Mouse (Mus musculus) hindbrain, embryonic 12.5 days (tissue): ENCODE data around the gene Sbpl. TPM values are rescaled to one million over a fixed set of nuclear protein-coding genes. Genes with fewer than 3 reads are reported as not detected.
A peak's percentile ranks its signal among the peaks of the same experiment; 100 is the strongest.
"Not testable (repeated sequence)": the region's sequence is repeated elsewhere in the genome, so short reads cannot be mapped to it uniquely, and the experiment has no call there.

Experiments
- ATAC-seq: fragments of 200-750 bp; cut with Nextera tagmentation; 2 replicates; pipeline ENCODE4 v1.8.0; 2017; ENCODE audit warnings: moderate TSS enrichment; ENCODE audit not compliant: low FRiP score
- H3K27ac ChIP-seq: fragments of 300-500 bp; sonication (generic); 2 replicates; pipeline ENCODE4 v1.5.1; 2016; ENCODE audit warnings: mild to moderate bottlenecking
- H3K27me3 ChIP-seq: fragments of 300-500 bp; sonication (generic); 2 replicates; pipeline ENCODE4 v1.6.1; 2016; ENCODE audit warnings: mild to moderate bottlenecking
- H3K36me3 ChIP-seq: fragments of 300-500 bp; sonication (generic); 2 replicates; pipeline ENCODE4 v1.6.1; 2016; ENCODE audit warnings: mild to moderate bottlenecking
- H3K4me1 ChIP-seq: fragments of 300-500 bp; sonication (generic); 2 replicates; pipeline ENCODE4 v1.6.1; 2016
- H3K4me2 ChIP-seq: fragments of 300-500 bp; sonication (generic); replicated peaks from 2 replicates; pipeline ENCODE4 v1.6.1; 2016; ENCODE audit warnings: mild to moderate bottlenecking
- H3K4me3 ChIP-seq: fragments of 300-500 bp; sonication (generic); 2 replicates; pipeline ENCODE4 v1.5.1; 2016; ENCODE audit warnings: mild to moderate bottlenecking
- H3K9ac ChIP-seq: fragments of 300-500 bp; sonication (generic); 2 replicates; pipeline ENCODE4 v1.6.1; 2016; ENCODE audit warnings: mild to moderate bottlenecking, moderate library complexity
- H3K9me3 ChIP-seq: fragments of 300-500 bp; sonication (generic); replicated peaks from 2 replicates; pipeline ENCODE4 v1.6.1; 2016; ENCODE audit warnings: mild to moderate bottlenecking
- WGBS: fragments of 180-500 bp; shearing (Covaris S2); methylation state at CpG from one replicate; pipeline ENCODE4 v1.1.7; 2016; 5-methylcytosine and 5-hydroxymethylcytosine counted together
- polyA plus RNA-seq: library from polyadenylated mRNA; unstranded; fragments of >200 nt; fragmentation: Nextera tagmentation; extraction: Ambion mirVana; gene quantifications from 2 replicates; pipeline ENCODE4 v1.2.1, GENCODE M21; 2016

Sbpl gene
- polyA plus RNA-seq, 1 experiment from 2014 or later: not detected

DNA sequence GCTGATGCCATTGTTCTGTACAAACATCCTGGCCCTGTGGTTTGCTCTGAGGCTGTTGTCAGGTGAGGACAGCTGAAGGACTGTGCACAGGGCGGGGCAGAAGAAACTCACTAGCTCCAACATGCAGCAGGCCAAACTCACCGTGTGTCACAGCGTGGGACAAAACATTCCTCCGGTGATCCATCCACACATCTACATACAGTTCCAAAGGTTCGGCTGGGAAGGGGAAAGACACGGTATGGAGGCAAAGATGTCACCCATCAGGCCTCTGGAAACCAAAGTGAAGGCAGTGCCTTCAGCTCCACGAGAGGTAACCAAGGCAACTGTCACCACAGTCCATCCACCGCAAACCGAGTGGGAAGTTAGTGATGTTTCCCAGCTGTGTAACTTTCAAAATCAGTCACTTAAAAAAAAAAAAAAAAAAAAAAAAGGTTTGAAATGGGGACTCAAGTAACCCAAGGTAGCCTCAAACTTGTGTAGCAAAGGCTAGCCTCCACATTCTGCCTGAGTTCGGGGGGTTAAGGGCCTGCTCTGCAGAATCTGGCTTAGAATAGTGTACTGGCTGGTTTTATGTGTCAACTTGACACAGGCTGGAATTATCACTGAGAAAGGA, 25.3 kb upstream of the Sbpl start, which contains the start of gene Prss30:
TSS of gene Prss30 (minus strand) at position 270 of the 613 bp plus-strand sequence.
- 75% methylated on average over 10 of the region's 10 CpGs for WGBS
- H3K36me3 ChIP-seq: no peaks in the 10 kb centered on the region

DNA sequence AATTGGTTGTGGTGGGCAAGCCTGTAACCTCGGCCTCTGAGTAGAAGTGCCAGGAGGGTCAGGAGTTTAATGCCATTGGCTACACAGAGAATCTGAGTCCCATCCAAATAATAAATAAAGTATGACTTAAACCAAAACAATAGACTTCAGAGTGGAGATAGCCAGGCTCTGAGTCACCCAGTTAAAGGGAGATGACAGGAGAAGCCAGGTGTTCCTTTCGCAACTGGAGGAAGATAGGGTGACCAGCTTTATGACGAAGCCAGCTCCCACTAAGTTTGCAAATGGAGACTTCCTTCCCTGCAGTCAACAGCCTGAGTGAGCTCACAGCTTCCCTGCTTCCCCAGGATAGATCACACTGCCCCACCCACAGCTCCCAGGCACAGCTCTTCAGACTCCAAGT, 24.4 kb upstream of the Sbpl start:
- Histone ChIP-seq H3K9ac (no peak overlapping the region), H3K4me1 (no peaks in the 10 kb centered on the region), H3K4me3 (no peak overlapping the region), H3K27ac (no peak overlapping the region), H3K4me2 (no peak overlapping the region), H3K9me3 (no peaks in the 10 kb centered on the region), H3K36me3 (no peaks in the 10 kb centered on the region), H3K27me3 (no peaks in the 10 kb centered on the region)
- ATAC-seq: no peak
- WGBS: 74% methylated on average over 3 of the region's 3 CpGs

More for the DNA sequence above, 25.3 kb upstream of the Sbpl start, which contains the start of gene Prss30:
- ATAC-seq: no peak
- no peak within 1 kb of the TSS for H3K27ac ChIP-seq
- no peak within 1 kb of the TSS for H3K4me3 ChIP-seq
- no peak within 1 kb of the TSS for H3K9ac ChIP-seq
- H3K27me3 ChIP-seq: no peaks in the 10 kb centered on the region
- H3K4me2 ChIP-seq: no peak within 1 kb of the TSS
- no peaks in the 10 kb centered on the region for H3K9me3 ChIP-seq
- H3K4me1 ChIP-seq: no peaks in the 10 kb centered on the region

DNA sequence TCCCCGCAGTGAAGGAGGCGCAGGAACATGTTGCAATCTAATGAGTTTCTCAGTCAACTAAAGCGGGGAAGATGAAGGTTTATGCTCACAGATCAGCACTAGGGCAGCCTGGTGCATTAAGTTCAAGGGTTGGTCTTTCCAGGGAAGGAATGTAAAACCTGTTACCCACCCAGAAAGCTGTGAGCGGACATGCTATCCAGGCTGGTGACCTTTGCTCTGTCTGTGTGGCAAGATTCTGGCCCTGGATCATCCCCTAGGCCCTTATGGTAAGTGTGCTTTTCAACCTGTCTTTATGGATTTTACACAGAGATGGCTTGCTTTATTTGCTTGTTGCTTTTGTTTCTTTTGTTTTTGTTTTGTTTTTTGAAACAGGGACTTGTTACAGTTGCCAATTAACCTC, 21.6 kb upstream of the Sbpl start:
- no peak for ATAC-seq
- Histone ChIP-seq H3K4me2 (no peak overlapping the region), H3K4me1 (no peaks in the 10 kb centered on the region), H3K9ac (no peak overlapping the region), H3K27me3 (no peaks in the 10 kb centered on the region), H3K4me3 (no peak overlapping the region), H3K27ac (no peak overlapping the region), H3K9me3 (no peaks in the 10 kb centered on the region), H3K36me3 (no peaks in the 10 kb centered on the region)
- WGBS: 86% methylated on average over 4 of the region's 4 CpGs

DNA sequence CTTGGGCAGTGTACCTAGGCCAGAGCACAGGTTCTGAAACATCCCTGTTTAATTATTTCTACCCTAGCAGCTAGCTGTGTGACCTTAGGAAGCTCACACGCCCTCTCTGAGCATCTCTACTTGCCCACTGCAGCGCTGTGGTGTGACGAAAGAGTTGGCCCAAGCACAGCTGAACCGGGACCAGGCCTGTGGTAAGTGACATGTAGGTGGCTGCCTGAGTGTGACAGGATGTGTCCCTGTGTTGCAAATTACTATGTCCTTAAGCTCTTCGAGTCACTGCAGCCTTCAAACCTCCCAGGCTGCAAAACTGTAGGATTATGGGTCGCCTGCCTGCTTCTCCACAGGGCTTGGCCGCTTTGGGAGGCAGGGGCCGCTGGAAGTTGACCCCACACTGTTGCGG, 16.2 kb upstream of the Sbpl start:
- Histone ChIP-seq H3K27me3 (no peaks in the 10 kb centered on the region), H3K4me3 (no peak overlapping the region)

DNA sequence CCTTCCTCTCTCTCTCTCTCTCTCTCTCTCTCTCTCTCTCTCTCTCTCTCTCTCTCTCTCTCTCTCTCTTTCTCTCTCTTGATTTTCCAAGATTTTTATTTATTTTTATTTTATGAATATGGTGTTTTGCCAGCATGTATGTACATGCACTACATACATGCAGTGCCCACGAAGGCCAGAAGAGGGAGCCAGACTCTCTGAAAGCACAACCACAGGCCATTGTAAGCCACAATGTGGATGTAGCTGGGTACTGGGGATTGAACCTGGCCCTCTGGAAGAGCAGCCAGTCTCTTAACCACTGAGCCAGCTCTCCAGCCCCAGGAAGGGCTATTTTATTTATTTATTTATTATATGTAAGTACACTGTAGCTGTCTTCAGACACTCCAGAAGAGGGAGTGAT, 14.2 kb upstream of the Sbpl start:
- ATAC-seq: no peak
- Histone ChIP-seq H3K9ac (no peak overlapping the region), H3K9me3 (no peaks in the 10 kb centered on the region), H3K4me2 (no peak overlapping the region), H3K4me3 (no peak overlapping the region), H3K36me3 (no peaks in the 10 kb centered on the region), H3K27me3 (no peaks in the 10 kb centered on the region), H3K4me1 (no peaks in the 10 kb centered on the region), H3K27ac (no peak overlapping the region)
- WGBS: 0% methylated on average over 1 of the region's 1 CpGs

More for the DNA sequence above, 16.2 kb upstream of the Sbpl start:
- whole genome bisulfite sequencing: 86% methylated on average over 9 of the region's 9 CpGs
- Histone ChIP-seq H3K4me1 (no peaks in the 10 kb centered on the region), H3K4me2 (no peak overlapping the region), H3K9ac (no peak overlapping the region), H3K36me3 (no peaks in the 10 kb centered on the region), H3K9me3 (no peaks in the 10 kb centered on the region), H3K27ac (no peak overlapping the region)
- no peak for ATAC-seq

DNA sequence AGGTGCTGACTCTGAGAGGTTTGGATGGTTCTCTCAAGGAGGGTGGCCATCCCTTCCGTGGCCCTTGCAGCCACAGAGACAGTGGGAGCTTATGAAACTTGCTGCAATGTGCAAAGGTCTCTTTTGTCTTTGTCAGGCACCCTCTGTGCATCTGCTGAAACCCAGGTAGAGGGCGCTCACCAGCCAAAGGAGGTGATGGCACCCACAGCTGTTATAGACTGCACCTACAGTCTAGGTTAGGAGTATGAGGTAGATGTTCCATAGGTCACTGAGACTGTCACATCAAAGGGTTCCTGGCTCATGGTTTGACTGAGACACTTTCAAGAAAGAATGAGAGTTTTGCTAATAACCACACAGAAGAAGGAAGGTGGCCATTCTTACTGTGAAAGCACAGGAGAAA, 13.7 kb upstream of the Sbpl start:
- Histone ChIP-seq H3K27ac (no peak overlapping the region), H3K4me1 (no peaks in the 10 kb centered on the region), H3K4me3 (no peak overlapping the region), H3K36me3 (no peaks in the 10 kb centered on the region), H3K27me3 (no peaks in the 10 kb centered on the region), H3K9me3 (no peaks in the 10 kb centered on the region), H3K4me2 (no peak overlapping the region), H3K9ac (no peak overlapping the region)
- no peak for ATAC-seq
- 50% methylated on average over 2 of the region's 2 CpGs for WGBS

DNA sequence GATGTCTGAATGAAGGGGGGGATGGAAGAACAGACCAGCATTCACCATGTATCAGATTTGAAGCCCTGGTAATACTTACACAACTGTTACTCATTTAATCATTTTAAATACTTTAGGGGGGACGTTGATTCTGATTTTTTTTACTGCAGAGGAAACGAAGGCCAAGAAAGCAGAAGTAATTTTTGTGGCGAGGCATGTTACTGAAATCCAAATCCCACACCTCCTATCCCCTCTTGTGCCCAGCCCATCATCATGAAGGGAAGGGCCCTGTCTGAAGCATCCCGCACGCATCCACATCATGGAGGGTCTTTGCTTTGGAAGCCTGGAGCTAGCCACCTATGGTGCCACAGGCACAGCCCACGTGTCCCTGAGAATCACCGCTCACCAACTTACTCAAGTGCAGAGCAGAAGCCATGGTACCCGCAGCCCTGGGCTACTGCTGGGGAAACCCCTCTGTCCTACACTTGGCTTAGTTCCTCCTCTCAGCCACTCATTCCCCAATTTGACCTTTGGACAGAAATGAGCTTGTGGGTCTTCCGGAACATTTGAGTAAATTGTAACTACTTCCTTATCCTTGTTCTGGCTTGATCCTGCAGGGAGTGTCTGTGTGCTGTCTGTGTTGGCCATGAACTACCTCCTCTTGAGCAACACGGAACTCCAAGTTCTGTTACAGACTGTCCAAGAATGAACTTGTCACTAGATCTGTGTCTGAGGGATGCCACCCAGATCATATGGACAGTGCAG, 11.8 kb upstream of the Sbpl start:
- H3K4me3 ChIP-seq: no peak overlapping the region
- no peak overlapping the region for H3K4me2 ChIP-seq
- no peaks in the 10 kb centered on the region for H3K4me1 ChIP-seq
- no peaks in the 10 kb centered on the region for H3K27me3 ChIP-seq
- no peak overlapping the region for H3K27ac ChIP-seq
- no peaks in the 10 kb centered on the region for H3K36me3 ChIP-seq
- H3K9ac ChIP-seq: no peak overlapping the region
- H3K9me3 ChIP-seq: no peaks in the 10 kb centered on the region
- WGBS: 89% methylated on average over 10 of the region's 10 CpGs
- ATAC-seq: no peak

DNA sequence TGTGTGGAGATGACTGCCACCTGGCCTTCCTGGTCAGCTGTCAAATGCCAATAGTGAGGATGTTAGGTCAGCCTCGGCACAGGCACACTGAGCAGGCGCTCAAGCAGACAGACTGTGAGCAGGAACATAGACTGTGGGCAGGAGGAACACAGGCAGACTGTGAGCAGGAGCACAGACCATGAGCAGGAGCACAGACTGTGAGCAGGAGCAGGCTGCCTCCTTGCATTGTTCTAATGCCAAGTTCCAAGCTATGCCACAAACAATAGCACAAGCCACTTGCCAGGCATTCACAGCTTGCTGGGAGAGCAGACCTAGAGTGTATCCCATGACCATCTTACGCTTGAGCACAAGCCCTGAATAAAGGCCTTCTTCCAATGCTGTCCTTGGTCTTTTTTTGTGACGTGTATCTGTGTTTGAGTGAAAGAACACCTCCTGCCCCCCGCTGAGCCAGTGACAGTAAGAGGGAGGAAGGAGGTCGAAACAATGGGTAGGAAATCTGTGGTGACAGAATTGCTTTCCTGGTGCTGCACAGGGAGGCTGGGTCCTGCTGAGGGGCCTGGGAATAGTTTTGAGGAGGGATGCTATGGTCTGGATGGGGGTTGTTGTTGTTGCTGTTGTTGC, 10.8 kb upstream of the Sbpl start:
- Histone ChIP-seq H3K36me3 (no peaks in the 10 kb centered on the region), H3K4me3 (no peak overlapping the region), H3K9me3 (no peaks in the 10 kb centered on the region), H3K27me3 (no peaks in the 10 kb centered on the region), H3K27ac (no peak overlapping the region), H3K4me2 (no peak overlapping the region), H3K4me1 (no peaks in the 10 kb centered on the region), H3K9ac (no peak overlapping the region)
- ATAC-seq: no peak
- WGBS: 35% methylated on average over 6 of the region's 6 CpGs

DNA sequence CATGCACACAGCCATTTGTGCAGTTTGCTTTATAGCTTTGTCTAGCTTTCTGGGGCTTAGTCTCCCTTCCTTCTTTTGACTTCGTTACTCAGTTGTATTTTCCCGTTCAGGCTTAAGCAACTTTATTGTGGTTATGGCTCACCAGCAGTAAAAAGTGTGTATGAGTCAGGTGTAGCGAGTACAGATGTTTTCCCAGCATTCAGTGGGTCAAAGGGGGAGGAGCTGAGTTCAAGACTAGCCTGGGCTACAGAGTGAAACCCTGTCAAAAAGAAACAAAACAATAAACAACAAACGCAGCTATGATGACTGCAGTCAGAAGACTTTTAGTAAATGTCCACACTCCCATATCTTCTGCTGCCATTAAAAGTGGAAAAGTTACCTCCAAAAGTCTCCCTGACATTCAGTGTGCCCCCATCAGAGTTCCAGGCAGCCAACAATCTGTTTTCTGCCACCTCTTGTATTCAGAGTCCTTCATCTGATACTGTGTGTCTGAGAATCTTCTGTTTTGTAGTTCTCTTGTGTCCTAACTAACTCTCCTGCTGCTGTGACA, 6.6 kb upstream of the Sbpl start:
- H3K4me3 ChIP-seq: no peak overlapping the region
- H3K27ac ChIP-seq: no peak overlapping the region
- WGBS: 52% methylated on average over 4 of the region's 4 CpGs
- H3K27me3 ChIP-seq: no peaks in the 10 kb centered on the region
- H3K4me1 ChIP-seq: peaks cover 3% of the 10 kb centered on the region
- no peak overlapping the region for H3K4me2 ChIP-seq
- H3K9ac ChIP-seq: no peak overlapping the region
- no peaks in the 10 kb centered on the region for H3K9me3 ChIP-seq
- no peak for ATAC-seq
- H3K36me3 ChIP-seq: no peaks in the 10 kb centered on the region

DNA sequence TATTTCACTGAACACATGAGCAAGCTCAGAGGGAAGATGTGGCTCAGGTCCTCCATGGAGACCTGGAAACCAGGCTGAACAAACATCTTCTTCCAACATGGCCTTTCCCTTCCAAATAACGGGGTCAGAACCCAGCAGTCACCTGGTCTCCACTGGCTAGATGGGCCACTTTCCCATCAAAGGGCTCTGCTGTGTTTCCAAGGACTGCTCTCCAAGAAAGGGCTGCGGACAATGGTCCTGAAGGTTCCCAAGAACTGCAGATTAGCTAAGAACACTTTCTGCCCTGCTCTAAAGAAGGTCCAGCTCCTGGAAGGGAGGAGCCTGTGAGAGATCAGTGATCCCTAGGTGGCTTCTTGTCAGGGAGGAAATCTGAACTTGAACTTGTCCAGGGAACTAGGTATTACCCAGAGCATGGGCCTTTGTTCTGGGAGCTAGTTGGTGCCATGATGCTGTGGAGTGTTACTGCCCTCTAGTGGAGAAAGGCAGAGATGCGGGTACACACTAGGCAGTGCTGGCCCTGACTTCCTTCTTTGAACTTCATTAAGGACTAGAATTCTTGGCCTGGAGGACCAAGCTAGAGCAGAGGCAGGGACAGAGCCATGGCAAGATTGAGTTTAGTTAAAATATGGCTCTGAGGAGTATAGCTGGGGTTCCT, 5.1 kb upstream of the Sbpl start:
- Histone ChIP-seq H3K4me3 (no peak overlapping the region), H3K27me3 (no peaks in the 10 kb centered on the region), H3K36me3 (no peaks in the 10 kb centered on the region), H3K4me2 (no peak overlapping the region), H3K9ac (no peak overlapping the region), H3K4me1 (peaks cover 3% of the 10 kb centered on the region), H3K27ac (no peak overlapping the region), H3K9me3 (no peaks in the 10 kb centered on the region)
- ATAC-seq: peak; percentile 95
- WGBS: 44% methylated on average over 3 of the region's 3 CpGs

DNA sequence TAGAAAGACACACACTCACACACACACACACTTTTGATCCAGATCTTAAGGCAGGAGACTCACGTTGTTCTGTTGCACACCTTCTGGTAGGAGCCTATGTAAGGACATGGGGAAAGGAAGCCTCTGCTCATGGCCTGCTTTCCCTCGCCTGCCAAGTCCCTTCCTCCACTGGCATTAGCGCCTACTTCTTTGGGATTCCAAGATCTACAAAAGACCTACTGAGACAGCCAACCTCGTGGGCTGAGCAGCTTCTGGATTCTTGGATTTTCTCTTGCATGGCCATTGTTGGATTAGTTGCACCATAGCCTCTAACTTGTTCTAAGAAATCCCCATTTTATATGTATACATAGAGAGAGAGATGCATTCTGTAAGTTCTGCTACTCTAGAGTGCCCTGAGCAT, 4.2 kb downstream of the Sbpl start:
- ATAC-seq, H3K4me2 ChIP-seq: not testable (repeated sequence)
- WGBS: 70% methylated on average over 4 of the region's 4 CpGs

DNA sequence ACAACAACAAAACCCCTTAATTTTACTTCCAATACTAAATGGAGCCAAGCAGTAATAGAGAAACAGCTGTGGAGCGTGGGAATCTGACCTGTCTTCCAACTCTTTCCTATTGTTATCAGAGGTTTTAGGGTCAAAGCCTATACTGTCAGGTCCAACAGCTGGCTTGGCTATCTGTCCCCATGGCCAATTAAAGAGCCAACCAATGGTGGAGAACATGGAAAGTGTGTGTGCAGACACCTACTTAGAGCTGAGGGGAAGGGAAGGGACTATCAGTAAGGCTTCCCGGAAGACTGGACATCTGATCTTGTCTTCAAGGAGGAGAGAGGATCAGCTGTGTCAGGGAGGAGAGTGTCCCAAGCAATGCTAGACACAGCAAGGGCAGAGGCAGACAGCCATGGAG, 6.0 kb downstream of the Sbpl start:
- Histone ChIP-seq H3K27me3 (no peaks in the 10 kb centered on the region), H3K4me1 (no peaks in the 10 kb centered on the region), H3K27ac (no peak overlapping the region), H3K9me3 (no peaks in the 10 kb centered on the region), H3K36me3 (no peaks in the 10 kb centered on the region), H3K9ac (no peak overlapping the region), H3K4me3 (no peak overlapping the region), H3K4me2 (no peak overlapping the region)
- ATAC-seq: no peak
- WGBS: 81% methylated on average over 2 of the region's 2 CpGs

More for the DNA sequence above, 4.2 kb downstream of the Sbpl start:
- not testable (repeated sequence) for H3K4me1 ChIP-seq, H3K27me3 ChIP-seq, H3K4me3 ChIP-seq, H3K9ac ChIP-seq, H3K36me3 ChIP-seq, H3K9me3 ChIP-seq, H3K27ac ChIP-seq
